Mouse (Mus musculus) testis, adult 2 months (tissue): ENCODE results near the gene Fstl4. TPM values are rescaled to one million over a fixed set of nuclear protein-coding genes. Genes with fewer than 3 reads are reported as not detected.
"Not testable (repeated sequence)": the region's sequence is repeated elsewhere in the genome, so short reads cannot be mapped to it uniquely, and the experiment has no call there.

Experiments used
- H3K27ac ChIP-seq: fragments of 200-500 bp; 2 replicates; pipeline ENCODE4 v1.5.1; 2012; ENCODE audit warnings: low read depth, low read length; ENCODE audit not compliant: control insufficient read depth, insufficient read depth
- H3K27me3 ChIP-seq: fragments of 200-500 bp; 2 replicates; pipeline ENCODE4 v1.6.1; 2012; ENCODE audit warnings: mild to moderate bottlenecking, low read length, moderate library complexity; ENCODE audit not compliant: control insufficient read depth, insufficient read depth
- H3K36me3 ChIP-seq: fragments of 200-500 bp; 2 replicates; pipeline ENCODE4 v1.6.1; 2012; ENCODE audit warnings: mild to moderate bottlenecking, low read length; ENCODE audit not compliant: control insufficient read depth, insufficient read depth
- H3K4me1 ChIP-seq: fragments of 200-500 bp; 2 replicates; pipeline ENCODE4 v1.6.1; 2012; ENCODE audit warnings: low read length; ENCODE audit not compliant: control insufficient read depth, insufficient read depth
- H3K4me3 ChIP-seq: fragments of 200-500 bp; 2 replicates; pipeline ENCODE4 v1.5.1; 2012; ENCODE audit warnings: low read depth, mild to moderate bottlenecking, low read length, moderate library complexity, mixed read lengths; ENCODE audit not compliant: control insufficient read depth
- CTCF ChIP-seq: fragments of 200-500 bp; IDR thresholded peaks from 2 replicates; pipeline ENCODE4 v1.5.1; 2012; ENCODE audit warnings: low read depth, mild to moderate bottlenecking, inconsistent platforms, low read length, moderate library complexity; ENCODE audit not compliant: control insufficient read depth, insufficient read depth, insufficient replicate concordance
- POLR2A ChIP-seq: fragments of 200-500 bp; IDR thresholded peaks from 2 replicates; pipeline ENCODE4 v1.6.1; 2012; ENCODE audit warnings: low read depth, mild to moderate bottlenecking, inconsistent platforms, low read length, moderate library complexity; ENCODE audit not compliant: control insufficient read depth
- polyA plus RNA-seq: library from polyadenylated mRNA; depleted of rRNA; stranded (reverse); fragments of >200 nt; gene quantifications from 2 replicates; pipeline ENCODE4 v1.2.3, GENCODE M21; 2012

The Fstl4 gene
- polyA plus RNA-seq, 1 experiment: 0.22 TPM

DNA sequence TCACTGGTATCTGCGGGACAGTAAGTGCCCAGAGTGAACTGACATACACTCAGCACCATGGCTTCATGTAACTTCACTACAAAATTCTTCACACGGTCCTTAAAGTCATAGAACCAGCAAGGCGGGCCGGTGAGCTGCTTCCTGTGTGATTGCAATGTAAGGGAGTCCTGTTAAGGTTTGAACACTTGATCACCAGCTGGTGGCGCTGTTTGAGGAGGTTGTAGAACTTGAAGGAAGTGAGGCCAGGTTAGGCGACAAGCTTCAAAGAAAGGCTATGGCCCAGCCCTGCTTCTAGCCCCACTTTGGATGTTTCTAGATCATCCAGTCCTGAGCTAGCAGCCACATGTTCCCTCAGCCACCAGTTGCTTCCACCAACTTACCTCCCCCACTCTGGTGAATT lies 320.9 kb downstream of the Fstl4 start:
- Histone ChIP-seq H3K4me3 (no peak overlapping the region), H3K27ac (no peak overlapping the region), H3K4me1 (no peaks in the 10 kb centered on the region; the same call in 1 of the 2 replicates), H3K27me3 (no peaks in the 10 kb centered on the region), H3K36me3 (no peaks in the 10 kb centered on the region)
- TF ChIP-seq CTCF (no peak), POLR2A (no peak)

DNA sequence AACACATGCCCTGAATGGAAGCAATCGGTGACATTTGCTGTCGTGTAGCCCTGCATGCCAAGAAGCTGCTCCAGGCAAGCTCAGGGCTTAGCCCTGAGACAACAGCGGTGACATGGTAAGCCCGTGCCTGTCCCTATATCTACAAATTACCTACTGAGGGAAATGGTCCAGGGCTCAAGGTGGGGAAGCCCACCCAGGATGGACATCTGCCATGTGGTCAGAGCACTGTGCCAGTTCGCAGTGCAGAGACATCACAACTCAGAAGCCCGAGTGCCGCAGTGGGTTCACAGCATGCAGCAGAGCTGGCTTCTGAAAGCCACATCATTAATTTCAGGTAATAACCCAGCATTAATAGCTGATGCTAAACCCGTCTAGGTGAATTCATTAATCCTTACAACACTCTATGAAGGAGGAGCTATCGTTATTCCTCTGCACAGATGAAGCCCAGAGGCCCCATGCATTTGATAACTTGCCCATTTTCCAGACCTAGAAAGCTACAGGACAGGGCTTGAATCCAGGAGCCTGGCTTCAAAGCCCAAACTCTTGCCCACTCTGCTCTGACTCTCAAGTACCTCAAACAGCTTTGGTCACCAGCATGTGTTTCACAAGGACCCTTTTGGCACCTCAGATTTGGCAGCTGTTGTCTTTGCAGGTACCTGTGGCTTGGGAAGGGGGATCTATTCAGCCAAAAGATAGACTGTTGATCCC lies 321.6 kb downstream of the Fstl4 start:
- no peak overlapping the region for H3K4me3 ChIP-seq
- H3K27ac ChIP-seq: no peak overlapping the region
- H3K36me3 ChIP-seq: no peaks in the 10 kb centered on the region
- TF ChIP-seq POLR2A (no peak), CTCF (no peak)
- H3K4me1 ChIP-seq: no peaks in the 10 kb centered on the region; the same call in 1 of the 2 replicates
- H3K27me3 ChIP-seq: no peaks in the 10 kb centered on the region

- not testable (repeated sequence) for H3K4me3 ChIP-seq, H3K36me3 ChIP-seq, H3K27me3 ChIP-seq, H3K4me1 ChIP-seq, H3K27ac ChIP-seq
These were observed 323.5 kb downstream of the Fstl4 start for GRCm38 (mm10) chr11:53087896-53088295.

- no peaks in the 10 kb centered on the region for H3K36me3 ChIP-seq
- no peaks in the 10 kb centered on the region for H3K27me3 ChIP-seq
- H3K4me1 ChIP-seq: no peaks in the 10 kb centered on the region
- H3K27ac ChIP-seq: no peak overlapping the region
- no peak for TF ChIP-seq CTCF
- no peak overlapping the region for H3K4me3 ChIP-seq
These were observed 327.2 kb downstream of the Fstl4 start for GRCm38 (mm10) chr11:53091596-53091995.

DNA sequence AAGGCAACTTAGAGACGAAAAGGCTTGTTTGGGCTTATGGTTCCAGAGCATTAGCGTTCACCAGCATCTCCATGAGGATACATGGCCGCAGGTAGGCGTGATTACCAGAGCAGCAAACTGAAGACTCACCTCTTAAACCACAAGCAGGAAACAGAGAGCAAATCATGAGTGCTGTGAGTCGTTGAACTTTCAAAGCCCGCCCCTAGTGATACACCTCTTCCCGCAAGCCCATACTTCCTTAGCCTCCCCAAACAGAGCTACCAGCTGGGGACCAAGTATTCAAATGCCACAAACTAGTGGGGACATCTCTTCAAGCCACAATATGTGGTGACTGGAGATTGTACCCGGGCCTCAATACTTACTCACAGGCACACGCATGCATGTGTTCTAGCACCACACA lies 332.4 kb downstream of the Fstl4 start:
- Histone ChIP-seq H3K27me3 (no peaks in the 10 kb centered on the region), H3K4me1 (no peaks in the 10 kb centered on the region), H3K36me3 (no peaks in the 10 kb centered on the region), H3K4me3 (no peak overlapping the region), H3K27ac (no peak overlapping the region)
- TF ChIP-seq CTCF: no peak
- no peak for TF ChIP-seq POLR2A

DNA sequence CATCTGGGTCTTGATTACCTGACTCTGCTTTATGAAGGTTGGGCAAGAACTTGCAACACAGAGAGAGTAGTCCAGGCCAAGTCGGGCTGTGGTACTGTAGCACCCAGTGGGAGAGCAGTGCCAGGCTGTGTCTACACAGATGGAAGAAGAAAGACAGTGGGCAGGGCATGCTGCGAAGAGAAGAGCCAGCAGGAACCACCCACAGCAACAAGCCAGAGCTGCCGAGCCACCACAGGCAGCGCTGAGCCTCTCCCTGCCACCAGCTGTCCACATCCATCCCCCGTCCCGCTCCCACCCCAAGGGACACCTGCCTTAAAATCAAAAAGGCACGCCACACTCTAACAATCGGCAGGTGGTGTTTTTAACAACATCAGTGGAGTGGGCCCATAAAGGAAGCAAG lies 332.9 kb downstream of the Fstl4 start:
- TF ChIP-seq CTCF (no peak), POLR2A (no peak)
- H3K4me3 ChIP-seq: no peak overlapping the region
- H3K27ac ChIP-seq: no peak overlapping the region
- no peaks in the 10 kb centered on the region for H3K36me3 ChIP-seq
- no peaks in the 10 kb centered on the region for H3K27me3 ChIP-seq
- no peaks in the 10 kb centered on the region for H3K4me1 ChIP-seq

- no peaks in the 10 kb centered on the region for H3K4me1 ChIP-seq
- H3K27me3 ChIP-seq: no peaks in the 10 kb centered on the region
- H3K36me3 ChIP-seq: no peaks in the 10 kb centered on the region
- no peak overlapping the region for H3K4me3 ChIP-seq
- no peak for TF ChIP-seq POLR2A
- TF ChIP-seq CTCF: no peak
- H3K27ac ChIP-seq: no peak overlapping the region
These were observed 333.4 kb downstream of the Fstl4 start for GRCm38 (mm10) chr11:53097870-53098269.

DNA sequence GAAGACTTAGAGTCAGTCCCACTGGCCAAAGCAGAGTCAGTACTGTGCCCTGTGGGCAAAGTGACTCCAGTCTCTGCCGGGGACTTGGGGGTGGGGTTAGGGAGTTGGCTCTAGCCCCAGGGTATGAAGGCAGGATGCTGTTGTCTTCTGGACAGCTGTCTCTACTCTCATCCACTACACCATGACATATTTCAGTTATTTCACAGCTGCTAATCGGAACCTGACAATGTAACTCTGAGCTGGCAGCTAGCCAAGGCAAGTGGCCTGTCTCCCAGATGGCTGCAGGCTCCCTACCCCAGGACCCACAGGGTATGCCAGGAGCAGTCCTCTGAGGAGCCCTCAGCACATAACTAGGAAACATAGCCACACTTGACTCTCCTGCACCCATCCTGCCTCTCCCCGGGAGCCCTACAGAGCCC lies 334.4 kb downstream of the Fstl4 start:
- no peaks in the 10 kb centered on the region for H3K4me1 ChIP-seq
- H3K4me3 ChIP-seq: no peak overlapping the region
- H3K27me3 ChIP-seq: no peaks in the 10 kb centered on the region
- TF ChIP-seq POLR2A (no peak), CTCF (no peak)
- no peak overlapping the region for H3K27ac ChIP-seq
- H3K36me3 ChIP-seq: no peaks in the 10 kb centered on the region
